Mouse (Mus musculus) lung, adult 2 months (tissue): ENCODE measurements around the gene Rce1.

Experiments used
- CTCF ChIP-seq: fragments of 200-500 bp; IDR thresholded peaks from 2 replicates; pipeline ENCODE4 v1.5.1; 2011; ENCODE audit warnings: mild to moderate bottlenecking, low read length, control low read depth; ENCODE audit not compliant: insufficient read depth
- POLR2A ChIP-seq: fragments of 200-500 bp; IDR thresholded peaks from 2 replicates; pipeline ENCODE4 v1.6.1; 2011; ENCODE audit warnings: low read depth, mild to moderate bottlenecking, control low read depth, low read length, borderline replicate concordance; ENCODE audit errors: extremely low read depth

DNA sequence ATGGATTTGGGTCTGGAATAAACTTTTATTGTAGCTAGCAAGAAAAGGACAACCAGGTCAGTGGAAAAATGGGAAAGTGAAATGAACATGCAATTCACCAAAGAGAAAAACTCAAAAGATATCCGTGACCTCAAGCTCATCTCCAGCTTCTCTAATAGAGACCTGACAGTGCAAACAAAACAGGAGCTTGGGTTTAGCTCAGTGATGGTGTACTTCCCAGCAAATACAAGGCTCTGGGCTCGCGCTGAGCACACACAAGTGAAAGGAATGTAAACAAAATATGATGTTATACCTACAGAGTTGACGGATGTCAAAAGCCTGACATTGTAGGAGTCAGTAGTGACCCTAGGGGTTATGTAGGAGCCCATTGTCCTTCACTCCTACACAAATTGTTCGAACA is 46.1 kb downstream of the Rce1 start:
- TF ChIP-seq CTCF (no peak), POLR2A (no peak)
